Mouse (Mus musculus): ENCODE measurements around the gene Ost4. TPM values are rescaled to one million over a fixed set of nuclear protein-coding genes. Genes with fewer than 3 reads are reported as not detected.

The Ost4 gene
- polyA plus RNA-seq, 2 experiments: 216 to 420 TPM

GRCm38 (mm10) chr5:30908426-30909299, 1.1 kb upstream of the Ost4 start:
- Histone ChIP-seq H3K9ac (replicated peaks) (peak overlapping the region; percentile 79), H3K4me1 (replicated peaks; ENCODE audit: control insufficient read depth in 2 of 2, insufficient read depth in 2 of 2, low read length in 1 of 2) (peaks cover 7 to 45% of the 10 kb centered on the region in 2 experiments), H3K27me3 (ENCODE audit: control insufficient read depth, insufficient read depth, low read length) (no peaks in the 10 kb centered on the region), H3K4me3 (ENCODE audit: insufficient read depth in 1 of 2, low read depth in 2 of 2, low read length in 2 of 2) (peak overlapping the region; percentile 68 to 72), H3K36me3 (replicated peaks; ENCODE audit: control insufficient read depth, insufficient read depth, low read depth) (peaks cover 25% of the 10 kb centered on the region), H3K4me2 (ENCODE audit: low read depth) (peak overlapping the region; percentile 97), H3K27ac (peak overlapping the region; percentile 55; the same call in 1 of the 2 replicates), H3K9me3 (ENCODE audit: control insufficient read depth, low read length) (no peaks in the 10 kb centered on the region)
- ATAC-seq (ENCODE audit: insufficient read depth) (no peak), DNase-seq (ENCODE audit: low read depth in 3 of 3, low spot score in 3 of 3) (no peak)
- 51% methylated on average over 13 of the region's 13 CpGs for WGBS (ENCODE audit: insufficient replicate concordance)
- TF ChIP-seq CTCF (IDR thresholded peaks at IDR 0.05; ENCODE audit: low read depth) (no peak), EP300 (IDR thresholded peaks at IDR 0.05; ENCODE audit: low read depth) (no peak)

- H3K4me1 ChIP-seq (replicated peaks; ENCODE audit: control insufficient read depth in 2 of 2, insufficient read depth in 2 of 2, low read length in 1 of 2): peaks cover 2 to 3% of the 10 kb centered on the region in 2 experiments
- peaks cover 29% of the 10 kb centered on the region for H3K36me3 ChIP-seq (replicated peaks; ENCODE audit: control insufficient read depth, insufficient read depth, low read depth)
- H3K4me3 ChIP-seq (ENCODE audit: insufficient read depth in 1 of 2, low read depth in 2 of 2, low read length in 2 of 2): no peak overlapping the region
- DNase-seq (ENCODE audit: low read depth in 3 of 3, low spot score in 3 of 3) (no peak), ATAC-seq (ENCODE audit: insufficient read depth) (no peak)
- H3K27me3 ChIP-seq (ENCODE audit: control insufficient read depth, insufficient read depth, low read length): no peaks in the 10 kb centered on the region
- H3K27ac ChIP-seq: no peak overlapping the region
- no peaks in the 10 kb centered on the region for H3K9me3 ChIP-seq (ENCODE audit: control insufficient read depth, low read length)
- no peak overlapping the region for H3K9ac ChIP-seq (replicated peaks)
- WGBS (ENCODE audit: insufficient replicate concordance): 79% methylated on average over 5 of the region's 5 CpGs
- no peak overlapping the region for H3K4me2 ChIP-seq (ENCODE audit: low read depth)
- TF ChIP-seq CTCF (IDR thresholded peaks at IDR 0.05; ENCODE audit: low read depth) (no peak), EP300 (IDR thresholded peaks at IDR 0.05; ENCODE audit: low read depth) (no peak)
These were observed 5.7 kb downstream of the Ost4 start for GRCm38 (mm10) chr5:30901860-30902259.

- ATAC-seq (ENCODE audit: insufficient read depth): no peak
- H3K4me1 ChIP-seq (replicated peaks; ENCODE audit: control insufficient read depth in 2 of 2, insufficient read depth in 2 of 2, low read length in 1 of 2): peaks cover 6 to 17% of the 10 kb centered on the region in 2 experiments; a peak in 3 of 4 replicates
- WGBS (ENCODE audit: insufficient replicate concordance): 74% methylated on average over 7 of the region's 7 CpGs
- peak overlapping the region; percentile 67 for H3K4me2 ChIP-seq (ENCODE audit: low read depth)
- no peak overlapping the region for H3K27ac ChIP-seq
- TF ChIP-seq EP300 (IDR thresholded peaks at IDR 0.05; ENCODE audit: low read depth): no peak
- no peak for TF ChIP-seq CTCF (IDR thresholded peaks at IDR 0.05; ENCODE audit: low read depth)
- no peaks in the 10 kb centered on the region for H3K9me3 ChIP-seq (ENCODE audit: control insufficient read depth, low read length)
- no peak for DNase-seq (ENCODE audit: low read depth in 3 of 3, low spot score in 3 of 3)
- no peaks in the 10 kb centered on the region for H3K27me3 ChIP-seq (ENCODE audit: control insufficient read depth, insufficient read depth, low read length)
- peaks cover 2% of the 10 kb centered on the region for H3K36me3 ChIP-seq (replicated peaks; ENCODE audit: control insufficient read depth, insufficient read depth, low read depth)
- peak overlapping the region in 1 of 2 experiments; percentile 84; a peak in 2 of 4 replicates for H3K4me3 ChIP-seq (ENCODE audit: insufficient read depth in 1 of 2, low read depth in 2 of 2, low read length in 2 of 2)
- no peak overlapping the region for H3K9ac ChIP-seq (replicated peaks)
These were observed 17.2 kb downstream of the Ost4 start for GRCm38 (mm10) chr5:30890375-30890774.

GRCm38 (mm10) chr5:30889088-30889754, 18.4 kb downstream of the Ost4 start:
- no peak for TF ChIP-seq CTCF (IDR thresholded peaks at IDR 0.05; ENCODE audit: low read depth)
- no peak for TF ChIP-seq EP300 (IDR thresholded peaks at IDR 0.05; ENCODE audit: low read depth)
- peak; percentile 16 for ATAC-seq (ENCODE audit: insufficient read depth)
- Histone ChIP-seq H3K9ac (replicated peaks) (peak overlapping the region; percentile 78), H3K27ac (peak overlapping the region; percentile 33), H3K9me3 (ENCODE audit: control insufficient read depth, low read length) (no peaks in the 10 kb centered on the region), H3K4me3 (ENCODE audit: insufficient read depth in 1 of 2, low read depth in 2 of 2, low read length in 2 of 2) (peak overlapping the region; percentile 84 to 94), H3K36me3 (replicated peaks; ENCODE audit: control insufficient read depth, insufficient read depth, low read depth) (peaks cover 1% of the 10 kb centered on the region; the same call in 1 of the 2 replicates), H3K27me3 (ENCODE audit: control insufficient read depth, insufficient read depth, low read length) (no peaks in the 10 kb centered on the region), H3K4me2 (ENCODE audit: low read depth) (peak overlapping the region; percentile 67), H3K4me1 (replicated peaks; ENCODE audit: control insufficient read depth in 2 of 2, insufficient read depth in 2 of 2, low read length in 1 of 2) (peaks cover 6 to 18% of the 10 kb centered on the region in 2 experiments; a peak in 3 of 4 replicates)
- WGBS (ENCODE audit: insufficient replicate concordance): 1% methylated on average over 38 of the region's 42 CpGs
- DNase-seq (ENCODE audit: low read depth in 3 of 3, low spot score in 3 of 3): no peak
